In the genomic region with DNA sequence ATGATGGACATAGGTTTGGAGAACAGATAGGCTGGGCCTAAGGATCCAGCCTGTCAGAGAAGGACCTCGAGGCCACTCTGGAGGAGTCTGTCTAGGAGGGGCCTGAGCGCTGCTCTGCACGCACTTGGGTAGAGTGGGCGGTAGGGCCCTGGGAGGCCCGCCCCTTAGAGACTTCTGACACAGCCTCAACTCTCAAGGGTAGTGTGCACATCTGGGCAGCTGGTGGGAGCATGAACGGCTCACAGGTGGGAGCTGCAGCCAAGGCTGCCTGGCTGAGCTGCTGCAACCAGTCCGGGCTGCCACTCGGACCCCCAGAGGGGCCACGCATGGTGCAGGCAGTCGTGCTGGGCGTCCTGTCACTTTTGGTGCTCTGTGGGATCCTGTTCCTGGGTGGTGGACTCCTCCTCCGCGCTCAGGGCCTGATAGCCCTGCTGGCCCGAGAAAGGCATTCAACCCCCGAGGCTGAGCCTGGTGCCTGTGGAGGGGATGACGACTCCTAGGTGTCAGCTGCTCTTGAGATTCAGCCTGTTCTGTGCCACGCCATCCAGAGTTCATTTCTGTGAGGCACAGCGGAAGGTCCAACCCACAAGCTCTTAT, we compare ENCODE assay signal across 11 mouse cellular contexts. TPM values are rescaled to one million over a fixed set of nuclear protein-coding genes. Genes with fewer than 3 reads are reported as not detected.
DNase-seq lines count a peak whose midpoint lies in the region; ATAC-seq lines count a peak whose summit lies in the region.
"Had no signal": no experiment of that assay in that cellular context is flagged by ENCODE, and none has a peak within 500 bp of the region (broad histone marks: within the 10 kb centered on the region; RNA-seq: fewer than 3 reads in every experiment).

Gene 6030408B16Rik, plus strand, starts transcription at position 188 of the 597 bp plus-strand sequence.

- H3K4me3 ChIP-seq in forebrain, embryonic 10.5 days, result no peak within 1 kb of the TSS
- no peak within 1 kb of the TSS for H3K4me3 ChIP-seq in forebrain, embryonic 15.5 days
- H3K4me3 ChIP-seq in liver, embryonic 11.5 days (ENCODE audit: low read depth, low read length), result no peak within 1 kb of the TSS

- 62% methylated on average over 18 of the region's 18 CpGs for WGBS in forebrain, embryonic 10.5 days
- WGBS in forebrain, embryonic 15.5 days, result 73% methylated on average over 18 of the region's 18 CpGs
- 64% methylated on average over 18 of the region's 18 CpGs for WGBS in liver, embryonic 11.5 days

- peaks cover 40% of the 10 kb centered on the region for H3K36me3 ChIP-seq in forebrain, embryonic 10.5 days (replicated peaks)
- peaks cover 38% of the 10 kb centered on the region for H3K36me3 ChIP-seq in forebrain, embryonic 15.5 days
- H3K36me3 ChIP-seq in liver, embryonic 11.5 days (ENCODE audit: control insufficient read depth, insufficient read depth, low read length), result peaks cover 9% of the 10 kb centered on the region; the same call in 1 of the 2 replicates

- H3K4me1 ChIP-seq in forebrain, embryonic 10.5 days, result peaks cover 9% of the 10 kb centered on the region
- H3K4me1 ChIP-seq in forebrain, embryonic 15.5 days, result no peaks in the 10 kb centered on the region
- H3K4me1 ChIP-seq in liver, embryonic 11.5 days (replicated peaks; ENCODE audit: control insufficient read depth, insufficient read depth, low read length), result no peaks in the 10 kb centered on the region; the same call in 1 of the 2 replicates

- ATAC-seq in forebrain, embryonic 15.5 days (replicated peaks), result no peak
- 0 out of 2 replicates have a peak, but pooled peaks have one; percentile 16 for ATAC-seq in liver, embryonic 11.5 days (replicated peaks; ENCODE audit: low FRiP score)

- no peak within 1 kb of the TSS for H3K9ac ChIP-seq in forebrain, embryonic 15.5 days (replicated peaks)
- no peak within 1 kb of the TSS for H3K9ac ChIP-seq in liver, embryonic 11.5 days (ENCODE audit: low read depth, low read length)

- H3K9me3 ChIP-seq in forebrain, embryonic 10.5 days, result no peaks in the 10 kb centered on the region
- H3K9me3 ChIP-seq in forebrain, embryonic 15.5 days, result no peaks in the 10 kb centered on the region
- no peaks in the 10 kb centered on the region for H3K9me3 ChIP-seq in liver, embryonic 11.5 days (ENCODE audit: control insufficient read depth, low read length)

- H3K27ac ChIP-seq in forebrain, embryonic 10.5 days, result peak within 1 kb of the TSS; percentile 12; the same call in 1 of the 2 replicates
- H3K27ac ChIP-seq in forebrain, embryonic 15.5 days (replicated peaks), result no peak within 1 kb of the TSS
- no peak within 1 kb of the TSS for H3K27ac ChIP-seq in liver, embryonic 11.5 days (ENCODE audit: low read depth, low read length)

- no peak within 1 kb of the TSS for H3K4me2 ChIP-seq in forebrain, embryonic 15.5 days (replicated peaks)
- H3K4me2 ChIP-seq in liver, embryonic 11.5 days, result no peak within 1 kb of the TSS

- no peaks in the 10 kb centered on the region for H3K27me3 ChIP-seq in forebrain, embryonic 10.5 days (ENCODE audit: poor library complexity, severe bottlenecking)
- H3K27me3 ChIP-seq in forebrain, embryonic 15.5 days, result no peaks in the 10 kb centered on the region
- no peaks in the 10 kb centered on the region for H3K27me3 ChIP-seq in liver, embryonic 11.5 days (replicated peaks; ENCODE audit: control insufficient read depth, insufficient read depth, low read length)

- DNase-seq in forebrain, embryonic 10.5 days (ENCODE audit: extremely low spot score, low spot score), result no peak
- no peak for DNase-seq in liver, embryonic 11.5 days (ENCODE audit: low spot score)
- no peak for DNase-seq in liver
- DNase-seq in gonadal fat pad, adult 2 months (ENCODE audit: low read depth), result no peak
- DNase-seq in lung, postnatal 10 days, result peak; percentile 48
- no peak for DNase-seq in cerebellum, postnatal 25 days
- DNase-seq in layer of hippocampus, postnatal 25 days (ENCODE audit: extremely low spot score in 1 of 2, low spot score in 1 of 2), result no peak
- DNase-seq: adrenal gland, adult 2 months; cerebellum, adult 8-10 months had no signal

RNA-seq across cellular contexts. Expression of gene 6030408B16Rik, which starts in this region (rescaled TPM):
- 0.07 and 0.27 TPM in 2 replicates for polyA plus RNA-seq in forebrain, embryonic 10.5 days (2016; fragmentation: Nextera tagmentation; extraction: Ambion mirVana)
- 0.37 and 0.48 TPM in 2 replicates for polyA plus RNA-seq in forebrain, embryonic 15.5 days (2015; fragmentation: Nextera tagmentation; extraction: Ambion mirVana)
- polyA plus RNA-seq in liver, embryonic 11.5 days (2014; fragmentation: Nextera tagmentation; extraction: Ambion mirVana), result 0.58 and 0.94 TPM in 2 replicates
- polyA plus RNA-seq in gonadal fat pad, adult 2 months (2012; rRNA removed), result 10.3 and 11.5 TPM in 2 replicates
- under 1 TPM; 0.22 to 0.42 TPM for total RNA-seq in layer of hippocampus, postnatal 25 days (2021)
- total RNA-seq: megakaryocyte progenitor cell, adult 5-6 weeks had no signal

Comparison
In these comparisons a context has a peak if more than half of its experiments do, and no peak if none do; other contexts are left out.
1. Peak in ATAC-seq in liver, embryonic 11.5 days; RNA of the gene not detected or under 1 TPM.